Mouse (Mus musculus) layer of hippocampus, adult 2 months (tissue): Measurements from ENCODE around the gene Trim27. TPM values are rescaled to one million over a fixed set of nuclear protein-coding genes. Genes with fewer than 3 reads are reported as not detected.
A peak's percentile ranks its signal among the peaks of the same experiment; 100 is the strongest.

Experiments
- DNase-seq, 2 experiments: peaks; one replicate each; pipeline ENCODE4 v3.0.0; 2022; ENCODE audit warnings: low spot score in 2 of 2
- H3K27ac ChIP-seq: fragments of 200-600 bp; 2 replicates; pipeline ENCODE4 v1.8.1; 2022
- H3K4me3 ChIP-seq: fragments of 200-600 bp; 2 replicates; pipeline ENCODE4 v1.8.1; 2022; ENCODE audit warnings: mild to moderate bottlenecking
- CTCF ChIP-seq: fragments of 200-600 bp; conservative IDR thresholded peaks from 2 replicates; pipeline ENCODE4 v1.8.1; 2022; ENCODE audit warnings: antibody characterized with exemption, mild to moderate bottlenecking, moderate library complexity
- total RNA-seq, 2 experiments: library from RNA; stranded (reverse); gene quantifications; 2 replicates each; pipeline ENCODE4 v1.2.3; 2021

Trim27 gene
- total RNA-seq, 2 experiments from 2014 or later, result 38.7 to 39.9 TPM

- Histone ChIP-seq H3K27ac (no peak overlapping the region; the same call in 1 of the 2 replicates), H3K4me3 (peak overlapping the region; percentile 70)
- peak; percentile 89 to 91 for DNase-seq
- peak; percentile 90 for TF ChIP-seq CTCF
Observed at GRCm38 (mm10) chr13:21233732-21234705, 54.8 kb downstream of the Trim27 start.

- H3K27ac ChIP-seq, result no peak overlapping the region
- no peak for DNase-seq
- no peak for TF ChIP-seq CTCF
- H3K4me3 ChIP-seq, result no peak overlapping the region
Observed at GRCm38 (mm10) chr13:21236714-21237113, 57.5 kb downstream of the Trim27 start.

- TF ChIP-seq CTCF, result no peak
- Histone ChIP-seq H3K27ac (no peak overlapping the region), H3K4me3 (no peak overlapping the region)
- DNase-seq, result no peak
Observed at GRCm38 (mm10) chr13:21237161-21237560, 57.9 kb downstream of the Trim27 start.

GRCm38 (mm10) chr13:21240788-21241187 lies 61.5 kb downstream of the Trim27 start:
- no peak overlapping the region for H3K27ac ChIP-seq
- no peak overlapping the region for H3K4me3 ChIP-seq
- TF ChIP-seq CTCF, result no peak
- DNase-seq, result peak in 1 of 2 experiments; percentile 30

GRCm38 (mm10) chr13:21242408-21243125 lies 63.3 kb downstream of the Trim27 start:
- Histone ChIP-seq H3K27ac (no peak overlapping the region), H3K4me3 (peak overlapping the region; percentile 41)
- DNase-seq, result no peak
- TF ChIP-seq CTCF, result no peak

- no peak for DNase-seq
- no peak for TF ChIP-seq CTCF
- Histone ChIP-seq H3K27ac (no peak overlapping the region), H3K4me3 (peak overlapping the region; percentile 41)
Observed at GRCm38 (mm10) chr13:21243196-21243595, 64.0 kb downstream of the Trim27 start.

- no peak overlapping the region for H3K27ac ChIP-seq
- no peak overlapping the region for H3K4me3 ChIP-seq
- no peak for TF ChIP-seq CTCF
- no peak for DNase-seq
Observed at GRCm38 (mm10) chr13:21244089-21244488, 64.8 kb downstream of the Trim27 start.

Other genes starting within 250 kb of the Trim27 start
- not detected for gene Olfr1370, start 104.5 kb upstream of the Trim27 start, total RNA-seq
- not detected for gene Olfr1369-ps1, start 68.0 kb upstream of the Trim27 start, total RNA-seq
- not detected for gene Olfr263, start 49.8 kb upstream of the Trim27 start, total RNA-seq
- not detected for gene Olfr1368, start 33.6 kb upstream of the Trim27 start, total RNA-seq
- gene Gpx5, start 113.3 kb downstream of the Trim27 start, total RNA-seq, result not detected
- gene Gpx6, start 132.7 kb downstream of the Trim27 start, total RNA-seq, result not detected
- gene Olfr1367, start 167.5 kb downstream of the Trim27 start, total RNA-seq, result not detected
- gene Zscan12, start 183.4 kb downstream of the Trim27 start, total RNA-seq, result 1 to 10 TPM; 9.4 to 10.0 TPM
- 10 to 100 TPM; 36.0 to 43.5 TPM for gene Zkscan3, start 223.3 kb downstream of the Trim27 start, total RNA-seq